Mouse (Mus musculus): Measurements from ENCODE around the gene Rrh. TPM values are rescaled to one million over a fixed set of nuclear protein-coding genes. Genes with fewer than 3 reads are reported as not detected.
"Not testable (repeated sequence)": the region's sequence is repeated elsewhere in the genome, so short reads cannot be mapped to it uniquely, and the experiment has no call there.

The Rrh gene
- total RNA-seq, 4 experiments from 2014 or later = 0.08 to 0.18 TPM; not detected in 2

- no peak for DNase-seq
These were observed 41.0 kb downstream of the Rrh start for GRCm38 (mm10) chr3:129781435-129781834.

- no peak for DNase-seq
These were observed 51.2 kb downstream of the Rrh start for GRCm38 (mm10) chr3:129771210-129771609.

- no peak for DNase-seq
These were observed 55.2 kb downstream of the Rrh start for GRCm38 (mm10) chr3:129766971-129767794.

GRCm38 (mm10) chr3:129766106-129766505, 56.3 kb downstream of the Rrh start:
- no peak for DNase-seq

- DNase-seq = not testable (repeated sequence)
These were observed 64.8 kb downstream of the Rrh start for GRCm38 (mm10) chr3:129757599-129757998.

GRCm38 (mm10) chr3:129754650-129755604, 67.5 kb downstream of the Rrh start, which contains the start of gene Egf:
TSS of gene Egf (minus strand) at chr3:129755316.
- no peak for DNase-seq

Other genes starting within 250 kb of the Rrh start
- gene Egf, start 67.3 kb downstream of the Rrh start, total RNA-seq (2022) = 1 to 10 TPM in 3 of 4 experiments, under 1 TPM in 1; 0.75 to 3.0 (median 2.3) TPM
- not detected for gene Lrit3, start 18.6 kb downstream of the Rrh start, total RNA-seq (2022)
- gene Gar1, start 8.8 kb upstream of the Rrh start, total RNA-seq (2022) = 10 to 100 TPM; 40.1 to 54.4 (median 47.8) TPM
- gene Cfi, start 13.3 kb upstream of the Rrh start, total RNA-seq (2022) = not detected
- gene Pla2g12a, start 56.0 kb upstream of the Rrh start, total RNA-seq (2022) = 10 to 100 TPM; 38.3 to 48.4 (median 42.9) TPM
- 10 to 100 TPM; 42.7 to 54.2 (median 47.8) TPM for gene Casp6, start 78.8 kb upstream of the Rrh start, total RNA-seq (2022)
- 10 to 100 TPM; 10.2 to 20.6 (median 11.2) TPM for gene Mcub, start 147.6 kb upstream of the Rrh start, total RNA-seq (2022)
- 10 to 100 TPM; 61.0 to 96.2 (median 73.9) TPM for gene Sec24b, start 239.0 kb upstream of the Rrh start, total RNA-seq (2022)